Mouse (Mus musculus) small intestine, adult 2 months (tissue): ENCODE measurements around the gene Ccser1. TPM values are rescaled to one million over a fixed set of nuclear protein-coding genes. Genes with fewer than 3 reads are reported as not detected.

Experiments used
- H3K27ac ChIP-seq: fragments of 200-500 bp; 2 replicates; pipeline ENCODE4 v1.5.1; 2012; ENCODE audit warnings: low read depth, low read length, control low read depth, inconsistent platforms; ENCODE audit not compliant: insufficient read depth
- H3K27me3 ChIP-seq: fragments of 200-500 bp; 2 replicates; pipeline ENCODE4 v1.6.1; 2012; ENCODE audit warnings: mild to moderate bottlenecking, moderate library complexity, low read length, inconsistent platforms; ENCODE audit not compliant: control insufficient read depth, insufficient read depth
- H3K36me3 ChIP-seq: fragments of 200-500 bp; 2 replicates; pipeline ENCODE4 v1.6.1; 2012; ENCODE audit warnings: mild to moderate bottlenecking, low read length, control low read depth, inconsistent platforms; ENCODE audit not compliant: control insufficient read depth, insufficient read depth
- H3K4me1 ChIP-seq: fragments of 200-500 bp; 2 replicates; pipeline ENCODE4 v1.6.1; 2012; ENCODE audit warnings: low read length, inconsistent platforms, mixed read lengths; ENCODE audit not compliant: control insufficient read depth, insufficient read depth, insufficient read length
- H3K4me3 ChIP-seq: fragments of 200-500 bp; 2 replicates; pipeline ENCODE4 v1.5.1; 2012; ENCODE audit warnings: low read depth, mild to moderate bottlenecking, control low read depth, inconsistent platforms, low read length, moderate library complexity
- CTCF ChIP-seq: fragments of 200-500 bp; IDR thresholded peaks from 2 replicates; pipeline ENCODE4 v1.5.1; 2012; ENCODE audit warnings: low read depth, mild to moderate bottlenecking, control low read depth, inconsistent platforms, low read length, moderate library complexity, mixed read lengths; ENCODE audit not compliant: insufficient replicate concordance, insufficient read length; ENCODE audit errors: extremely low read depth
- POLR2A ChIP-seq: fragments of 200-500 bp; IDR thresholded peaks from 2 replicates; pipeline ENCODE4 v1.6.1; 2012; ENCODE audit warnings: low read depth, mild to moderate bottlenecking, control low read depth, inconsistent platforms, low read length, moderate library complexity
- WGBS: fragments of 180-500 bp; shearing (Covaris S2); methylation state at CpG from one replicate; pipeline ENCODE4 v1.1.7; 2018; 5-methylcytosine and 5-hydroxymethylcytosine counted together
- polyA plus RNA-seq: library from polyadenylated mRNA; depleted of rRNA; stranded (reverse); fragments of >200 nt; gene quantifications from 2 replicates; pipeline ENCODE4 v1.2.3, GENCODE M21; 2012

The Ccser1 gene
- polyA plus RNA-seq, 1 experiment = 2.4 TPM

DNA sequence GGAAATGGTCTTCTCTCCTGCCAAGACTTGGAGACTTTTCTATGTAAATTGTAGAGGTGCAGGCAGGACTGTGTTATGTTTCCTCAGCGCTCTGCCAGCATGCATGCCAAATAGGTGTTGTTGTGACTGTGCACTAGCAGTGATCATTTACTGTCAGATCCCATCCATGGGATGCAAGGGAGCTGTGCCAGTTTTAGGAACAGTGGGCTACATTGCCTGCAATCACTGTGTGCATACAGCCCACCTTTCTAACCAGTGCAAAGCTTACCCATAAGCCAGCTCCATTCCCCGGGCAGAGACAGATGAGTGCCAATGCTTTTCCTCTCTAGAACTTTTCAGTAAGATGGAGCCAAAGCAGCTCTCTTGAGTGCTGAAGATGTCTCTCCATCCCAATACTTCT lies 606.6 kb downstream of the Ccser1 start:
- Histone ChIP-seq H3K27ac (no peak overlapping the region), H3K4me1 (no peaks in the 10 kb centered on the region), H3K27me3 (no peaks in the 10 kb centered on the region), H3K36me3 (no peaks in the 10 kb centered on the region), H3K4me3 (no peak overlapping the region)
- 78% methylated on average over 2 of the region's 2 CpGs for WGBS
- TF ChIP-seq CTCF = no peak
- TF ChIP-seq POLR2A = no peak

DNA sequence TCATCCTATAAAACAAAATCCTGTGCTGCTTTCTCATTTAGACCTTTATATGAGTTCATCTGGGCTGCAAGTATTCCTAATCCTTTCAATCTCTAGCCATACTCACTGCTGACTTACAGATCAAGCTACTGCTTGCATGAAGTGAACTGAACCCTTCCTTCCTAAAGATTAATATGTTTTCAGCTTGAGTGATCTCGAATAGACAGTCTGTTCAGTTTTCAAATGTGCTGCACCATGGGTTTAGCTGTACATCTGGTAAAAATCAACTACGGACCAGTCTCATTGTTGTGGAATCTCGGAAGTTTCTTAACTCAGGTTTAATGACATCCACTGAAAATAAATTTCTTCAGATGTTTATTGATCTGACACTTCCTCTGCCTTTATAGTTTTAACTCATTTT lies 620.8 kb downstream of the Ccser1 start:
- H3K4me3 ChIP-seq = no peak overlapping the region
- H3K27me3 ChIP-seq = no peaks in the 10 kb centered on the region
- TF ChIP-seq POLR2A (no peak), CTCF (no peak)
- H3K36me3 ChIP-seq = no peaks in the 10 kb centered on the region
- H3K27ac ChIP-seq = no peak overlapping the region
- WGBS = 74% methylated on average over 3 of the region's 3 CpGs
- H3K4me1 ChIP-seq = no peaks in the 10 kb centered on the region

DNA sequence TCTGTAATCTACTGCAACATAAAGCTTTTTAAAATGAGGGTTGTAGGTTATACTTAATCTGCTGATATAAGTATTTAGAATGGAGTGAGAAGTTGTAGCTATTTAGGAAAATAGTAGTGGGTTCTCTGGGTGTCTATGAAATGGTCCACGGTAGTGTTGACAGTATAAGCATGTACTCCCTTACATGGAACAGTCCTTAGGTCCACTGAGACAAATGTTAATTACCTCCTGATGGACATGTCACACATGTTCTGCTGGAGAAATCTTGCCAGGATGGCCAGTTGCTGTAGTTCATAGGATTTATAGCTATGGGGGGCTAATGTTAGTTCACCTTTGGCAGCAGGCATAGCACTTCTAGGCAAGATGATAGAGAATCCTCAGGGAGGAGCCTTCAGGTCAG lies 625.4 kb downstream of the Ccser1 start:
- Histone ChIP-seq H3K27ac (no peak overlapping the region), H3K4me1 (no peaks in the 10 kb centered on the region), H3K36me3 (no peaks in the 10 kb centered on the region), H3K4me3 (no peak overlapping the region), H3K27me3 (no peaks in the 10 kb centered on the region)
- WGBS = 95% methylated on average over 1 of the region's 1 CpGs
- TF ChIP-seq CTCF (no peak), POLR2A (no peak)

DNA sequence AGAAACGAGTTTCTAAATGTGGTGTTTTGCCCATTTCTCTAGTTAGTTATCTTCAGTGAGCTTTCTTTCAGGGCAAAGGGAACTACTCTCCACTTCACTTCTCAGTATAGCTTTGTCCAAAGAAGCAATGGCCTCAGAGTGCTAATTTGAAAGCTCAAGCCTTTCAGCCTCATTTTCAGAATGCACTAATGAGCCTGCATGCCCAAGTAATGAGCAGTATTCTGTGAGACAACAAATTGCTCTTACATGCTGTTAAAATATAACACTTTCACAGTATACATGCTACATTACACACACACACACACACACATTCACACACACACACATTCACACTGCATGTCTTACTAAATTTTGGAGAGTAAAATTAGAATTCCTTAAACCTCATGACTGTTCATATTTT lies 637.6 kb downstream of the Ccser1 start:
- no peak for TF ChIP-seq POLR2A
- no peak for TF ChIP-seq CTCF
- no peaks in the 10 kb centered on the region for H3K4me1 ChIP-seq
- H3K27ac ChIP-seq = no peak overlapping the region
- H3K27me3 ChIP-seq = no peaks in the 10 kb centered on the region
- H3K4me3 ChIP-seq = no peak overlapping the region
- H3K36me3 ChIP-seq = no peaks in the 10 kb centered on the region
- WGBS = 69% methylated on average over 1 of the region's 1 CpGs

GRCm38 (mm10) chr6:61876302-61876701 lies 696.2 kb downstream of the Ccser1 start:
- WGBS = 88% methylated on average over 1 of the region's 1 CpGs
- TF ChIP-seq POLR2A (no peak), CTCF (no peak)

GRCm38 (mm10) chr6:61898238-61898637 lies 718.1 kb downstream of the Ccser1 start:
- H3K4me3 ChIP-seq = no peak overlapping the region
- H3K36me3 ChIP-seq = no peaks in the 10 kb centered on the region
- H3K27ac ChIP-seq = no peak overlapping the region
- WGBS = 64% methylated on average over 4 of the region's 4 CpGs
- H3K27me3 ChIP-seq = no peaks in the 10 kb centered on the region
- H3K4me1 ChIP-seq = no peaks in the 10 kb centered on the region
- TF ChIP-seq CTCF (no peak), POLR2A (no peak)

More at GRCm38 (mm10) chr6:61876302-61876701, 696.2 kb downstream of the Ccser1 start:
- H3K27ac ChIP-seq = no peak overlapping the region
- H3K27me3 ChIP-seq = no peaks in the 10 kb centered on the region
- no peaks in the 10 kb centered on the region for H3K4me1 ChIP-seq
- H3K36me3 ChIP-seq = no peaks in the 10 kb centered on the region
- no peak overlapping the region for H3K4me3 ChIP-seq

DNA sequence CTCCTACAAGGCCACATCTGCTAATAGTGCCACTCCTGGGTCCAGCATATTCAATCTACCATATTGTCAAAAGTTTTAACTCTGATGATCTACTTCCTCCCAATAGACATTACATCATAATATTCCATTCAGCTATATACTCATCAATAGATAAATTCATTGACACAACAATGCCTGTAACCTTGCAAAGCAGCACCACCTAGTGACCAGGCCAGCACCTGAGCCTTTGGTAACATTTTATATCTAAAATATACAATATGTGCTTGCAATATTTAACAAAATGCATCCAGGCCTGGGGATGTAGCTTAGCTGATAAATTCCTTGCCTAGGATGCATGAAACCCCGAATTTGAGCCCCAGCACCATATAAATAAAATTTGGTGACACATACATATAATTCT lies 722.6 kb downstream of the Ccser1 start:
- Histone ChIP-seq H3K36me3 (no peaks in the 10 kb centered on the region), H3K27ac (no peak overlapping the region), H3K4me1 (no peaks in the 10 kb centered on the region), H3K27me3 (no peaks in the 10 kb centered on the region), H3K4me3 (no peak overlapping the region)
- WGBS = 13% methylated on average over 1 of the region's 1 CpGs
- TF ChIP-seq CTCF (no peak), POLR2A (no peak)

- no peaks in the 10 kb centered on the region for H3K4me1 ChIP-seq
- no peak overlapping the region for H3K4me3 ChIP-seq
- no peaks in the 10 kb centered on the region for H3K36me3 ChIP-seq
- no peaks in the 10 kb centered on the region for H3K27me3 ChIP-seq
- WGBS = 87% methylated on average over 3 of the region's 3 CpGs
- TF ChIP-seq CTCF = no peak
- TF ChIP-seq POLR2A = no peak
- no peak overlapping the region for H3K27ac ChIP-seq
Measured at GRCm38 (mm10) chr6:61912896-61913295, 732.8 kb downstream of the Ccser1 start.
